Mouse (Mus musculus): ENCODE measurements at regions not wholly inside any gene's neighbourhood (a gene's known extent, or its start where the extent isn't known, plus 50 kb on each side); places are given as distances from the start of the nearest gene placed in this dataset.
A peak's percentile ranks its signal among the peaks of the same experiment; 100 is the strongest.

- Histone ChIP-seq H3K27me3 (no peaks in the 10 kb centered on the region), H3K9ac (no peak overlapping the region), H3K4me2 (replicated peaks) (no peak overlapping the region), H3K9me3 (replicated peaks) (no peaks in the 10 kb centered on the region), H3K36me3 (no peaks in the 10 kb centered on the region), H3K4me1 (no peaks in the 10 kb centered on the region), H3K4me3 (replicated peaks) (no peak overlapping the region), H3K27ac (replicated peaks) (no peak overlapping the region)
- ATAC-seq (ENCODE audit: insufficient number of reproducible peaks, low FRiP score, low TSS enrichment, low read depth), result peak; percentile 73
- WGBS, result 47% methylated on average over 6 of the region's 6 CpGs
Observed at GRCm38 (mm10) chrX:14273628-14274337, 62.8 kb downstream of the H2al1n start.

- Histone ChIP-seq H3K27ac (replicated peaks) (no peak overlapping the region), H3K9ac (no peak overlapping the region), H3K4me2 (replicated peaks) (no peak overlapping the region), H3K36me3 (no peaks in the 10 kb centered on the region), H3K4me1 (no peaks in the 10 kb centered on the region), H3K9me3 (replicated peaks) (no peaks in the 10 kb centered on the region), H3K27me3 (no peaks in the 10 kb centered on the region), H3K4me3 (replicated peaks) (no peak overlapping the region)
- WGBS, result 52% methylated on average over 2 of the region's 2 CpGs
- no peak for ATAC-seq (ENCODE audit: insufficient number of reproducible peaks, low FRiP score, low TSS enrichment, low read depth)
Observed at GRCm38 (mm10) chrX:14279312-14279711, 68.4 kb downstream of the H2al1n start.

GRCm38 (mm10) chrX:14279736-14280135, 68.8 kb downstream of the H2al1n start:
- Histone ChIP-seq H3K36me3 (no peaks in the 10 kb centered on the region), H3K9ac (no peak overlapping the region)
- ATAC-seq (ENCODE audit: insufficient number of reproducible peaks, low FRiP score, low TSS enrichment, low read depth), result no peak

GRCm38 (mm10) chrX:14294890-14295289, 83.9 kb downstream of the H2al1n start:
- 91% methylated on average over 6 of the region's 6 CpGs for WGBS

More at GRCm38 (mm10) chrX:14279736-14280135, 68.8 kb downstream of the H2al1n start:
- Histone ChIP-seq H3K4me2 (replicated peaks) (no peak overlapping the region), H3K27ac (replicated peaks) (no peak overlapping the region), H3K4me3 (replicated peaks) (no peak overlapping the region), H3K27me3 (no peaks in the 10 kb centered on the region), H3K4me1 (no peaks in the 10 kb centered on the region), H3K9me3 (replicated peaks) (no peaks in the 10 kb centered on the region)

GRCm38 (mm10) chrX:14302125-14302524, 91.2 kb downstream of the H2al1n start:
- no peaks in the 10 kb centered on the region for H3K36me3 ChIP-seq
- 44% methylated on average over 1 of the region's 1 CpGs for WGBS
- H3K4me1 ChIP-seq, result no peaks in the 10 kb centered on the region
- H3K9ac ChIP-seq, result no peak overlapping the region
- ATAC-seq (ENCODE audit: insufficient number of reproducible peaks, low FRiP score, low TSS enrichment, low read depth), result no peak
- H3K9me3 ChIP-seq (replicated peaks), result no peaks in the 10 kb centered on the region
- no peak overlapping the region for H3K4me3 ChIP-seq (replicated peaks)
- H3K27me3 ChIP-seq, result no peaks in the 10 kb centered on the region
- no peak overlapping the region for H3K4me2 ChIP-seq (replicated peaks)
- H3K27ac ChIP-seq (replicated peaks), result no peak overlapping the region

More at GRCm38 (mm10) chrX:14294890-14295289, 83.9 kb downstream of the H2al1n start:
- no peaks in the 10 kb centered on the region for H3K36me3 ChIP-seq
- H3K4me1 ChIP-seq, result no peaks in the 10 kb centered on the region
- no peak overlapping the region for H3K9ac ChIP-seq
- no peaks in the 10 kb centered on the region for H3K9me3 ChIP-seq (replicated peaks)
- no peak overlapping the region for H3K4me2 ChIP-seq (replicated peaks)
- no peak overlapping the region for H3K4me3 ChIP-seq (replicated peaks)
- no peak for ATAC-seq (ENCODE audit: insufficient number of reproducible peaks, low FRiP score, low TSS enrichment, low read depth)
- no peak overlapping the region for H3K27ac ChIP-seq (replicated peaks)
- no peaks in the 10 kb centered on the region for H3K27me3 ChIP-seq

- WGBS, result 53% methylated on average over 1 of the region's 1 CpGs
- no peak overlapping the region for H3K27ac ChIP-seq (replicated peaks)
- no peaks in the 10 kb centered on the region for H3K9me3 ChIP-seq (replicated peaks)
- H3K36me3 ChIP-seq, result no peaks in the 10 kb centered on the region
- no peaks in the 10 kb centered on the region for H3K4me1 ChIP-seq
- ATAC-seq (ENCODE audit: insufficient number of reproducible peaks, low FRiP score, low TSS enrichment, low read depth), result no peak
- H3K9ac ChIP-seq, result no peak overlapping the region
- no peaks in the 10 kb centered on the region for H3K27me3 ChIP-seq
- H3K4me2 ChIP-seq (replicated peaks), result no peak overlapping the region
- H3K4me3 ChIP-seq (replicated peaks), result no peak overlapping the region
Observed at GRCm38 (mm10) chrX:14312746-14313145, 101.8 kb downstream of the H2al1n start.

GRCm38 (mm10) chrX:14352416-14352815, 141.5 kb downstream of the H2al1n start:
- 52% methylated on average over 2 of the region's 2 CpGs for WGBS

GRCm38 (mm10) chrX:14353366-14353765, 142.4 kb downstream of the H2al1n start:
- ATAC-seq (ENCODE audit: insufficient number of reproducible peaks, low FRiP score, low TSS enrichment, low read depth), result no peak
- Histone ChIP-seq H3K4me2 (replicated peaks) (no peak overlapping the region), H3K4me3 (replicated peaks) (no peak overlapping the region), H3K4me1 (no peaks in the 10 kb centered on the region), H3K9me3 (replicated peaks) (no peaks in the 10 kb centered on the region), H3K27ac (replicated peaks) (no peak overlapping the region), H3K36me3 (no peaks in the 10 kb centered on the region), H3K9ac (no peak overlapping the region), H3K27me3 (no peaks in the 10 kb centered on the region)
- WGBS, result 40% methylated on average over 3 of the region's 3 CpGs

More at GRCm38 (mm10) chrX:14352416-14352815, 141.5 kb downstream of the H2al1n start:
- no peak overlapping the region for H3K9ac ChIP-seq
- no peaks in the 10 kb centered on the region for H3K4me1 ChIP-seq
- H3K27me3 ChIP-seq, result no peaks in the 10 kb centered on the region
- no peaks in the 10 kb centered on the region for H3K9me3 ChIP-seq (replicated peaks)
- no peak overlapping the region for H3K27ac ChIP-seq (replicated peaks)
- no peak overlapping the region for H3K4me2 ChIP-seq (replicated peaks)
- H3K36me3 ChIP-seq, result no peaks in the 10 kb centered on the region
- ATAC-seq (ENCODE audit: insufficient number of reproducible peaks, low FRiP score, low TSS enrichment, low read depth), result no peak
- no peak overlapping the region for H3K4me3 ChIP-seq (replicated peaks)

GRCm38 (mm10) chrX:14356466-14357030, 145.6 kb downstream of the H2al1n start:
- ATAC-seq (ENCODE audit: insufficient number of reproducible peaks, low FRiP score, low TSS enrichment, low read depth), result no peak
- no peak overlapping the region for H3K9ac ChIP-seq
- WGBS, result 69% methylated on average over 4 of the region's 4 CpGs
- no peaks in the 10 kb centered on the region for H3K36me3 ChIP-seq
- H3K27me3 ChIP-seq, result no peaks in the 10 kb centered on the region
- H3K4me2 ChIP-seq (replicated peaks), result no peak overlapping the region
- H3K4me3 ChIP-seq (replicated peaks), result no peak overlapping the region
- no peaks in the 10 kb centered on the region for H3K4me1 ChIP-seq
- H3K27ac ChIP-seq (replicated peaks), result no peak overlapping the region
- no peaks in the 10 kb centered on the region for H3K9me3 ChIP-seq (replicated peaks)

Measured in embryonic facial prominence, embryonic 15.5 days (tissue).